Mouse (Mus musculus) left cerebral cortex, adult 11 months (tissue): ENCODE data around the gene Anapc15.
"Not testable (repeated sequence)": the region's sequence is repeated elsewhere in the genome, so short reads cannot be mapped to it uniquely, and the experiment has no call there.

Experiments
- DNase-seq: peaks from one replicate; pipeline ENCODE4 v3.0.0; 2022; ENCODE audit warnings: low spot score

Gene Anapc15

DNA sequence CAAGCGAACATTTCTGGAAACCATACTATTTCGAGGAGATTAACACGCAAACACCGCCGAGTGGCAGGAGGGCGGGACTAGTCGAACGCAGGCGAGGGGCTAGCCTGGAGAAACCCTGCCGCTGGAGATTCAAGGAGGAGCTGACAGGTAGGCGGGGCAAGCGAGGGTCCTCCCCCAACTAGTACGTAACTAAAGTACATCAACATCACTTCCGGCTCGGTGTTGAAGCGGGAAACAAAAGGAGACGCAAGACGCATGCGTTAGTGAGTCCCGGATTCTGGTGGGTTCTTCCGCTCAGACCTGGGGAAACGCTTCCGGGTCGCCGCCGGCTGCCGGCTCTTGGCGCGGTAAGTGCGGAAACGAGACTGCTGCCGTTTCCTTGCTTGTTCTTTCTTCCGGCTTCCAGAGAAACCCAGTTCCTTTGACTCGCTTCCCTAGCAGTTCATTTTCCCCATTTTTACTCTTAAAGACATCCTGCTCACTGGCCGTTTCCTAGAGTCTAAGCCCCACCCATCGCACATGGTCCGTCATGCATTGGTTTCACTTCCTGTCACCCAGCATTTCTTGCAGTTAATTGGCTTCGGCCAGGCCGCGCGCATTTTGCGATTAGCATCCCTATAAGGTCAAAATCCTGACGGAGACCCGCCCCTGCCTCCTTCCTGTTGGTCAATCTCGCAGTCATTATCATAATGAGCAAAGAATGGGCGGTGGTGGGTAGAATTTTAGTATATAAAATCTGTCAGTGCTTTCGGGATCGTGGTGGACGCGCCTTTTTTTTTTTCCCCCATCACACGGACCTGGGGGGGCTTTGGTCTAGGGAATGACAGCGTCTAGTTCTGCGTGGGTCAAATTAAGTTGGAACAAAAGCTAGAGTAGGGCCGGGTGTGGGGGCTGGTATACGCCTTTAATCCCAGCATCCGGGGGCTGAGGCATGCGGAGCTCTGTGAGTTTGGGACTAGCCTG lies 32.9 kb downstream of the Anapc15 start:
- DNase-seq, result peak; percentile 98

DNA sequence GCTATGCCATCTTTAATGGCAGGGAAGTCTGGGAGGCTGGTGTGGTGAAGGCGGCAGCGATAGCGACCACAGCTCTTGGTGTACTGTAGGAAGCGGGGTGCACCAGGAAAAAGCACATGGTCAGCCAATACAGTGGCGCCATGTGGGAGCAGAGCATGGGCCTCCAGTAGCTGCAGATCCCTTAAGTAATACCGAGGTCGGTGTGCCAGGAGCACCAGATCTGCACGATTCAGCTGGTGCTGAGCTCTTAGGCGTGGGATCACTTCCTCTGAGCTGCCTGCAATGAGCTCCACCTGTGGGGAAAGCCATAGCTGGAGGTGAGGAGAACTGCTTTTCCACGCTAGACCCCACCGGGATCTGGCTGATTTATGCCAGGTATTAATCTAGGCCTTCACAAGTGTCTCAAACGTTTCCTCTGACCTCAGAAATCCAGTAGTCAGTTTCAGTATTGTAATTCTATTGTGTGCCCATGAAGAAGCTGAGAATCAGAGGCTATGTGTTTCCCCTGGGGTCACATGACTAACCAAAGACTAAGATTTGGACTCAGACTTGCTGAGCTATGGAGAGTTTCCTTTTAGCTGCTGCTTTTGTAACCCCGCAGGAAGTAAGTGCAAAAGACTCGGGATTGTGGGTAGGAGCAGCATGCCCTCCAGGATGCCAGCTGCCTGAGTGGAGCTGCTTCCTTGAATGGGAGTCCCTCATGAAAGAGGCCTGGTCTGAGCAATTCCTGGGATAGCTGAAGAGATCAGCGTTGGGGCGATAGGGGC lies 37.0 kb downstream of the Anapc15 start:
- no peak for DNase-seq

DNA sequence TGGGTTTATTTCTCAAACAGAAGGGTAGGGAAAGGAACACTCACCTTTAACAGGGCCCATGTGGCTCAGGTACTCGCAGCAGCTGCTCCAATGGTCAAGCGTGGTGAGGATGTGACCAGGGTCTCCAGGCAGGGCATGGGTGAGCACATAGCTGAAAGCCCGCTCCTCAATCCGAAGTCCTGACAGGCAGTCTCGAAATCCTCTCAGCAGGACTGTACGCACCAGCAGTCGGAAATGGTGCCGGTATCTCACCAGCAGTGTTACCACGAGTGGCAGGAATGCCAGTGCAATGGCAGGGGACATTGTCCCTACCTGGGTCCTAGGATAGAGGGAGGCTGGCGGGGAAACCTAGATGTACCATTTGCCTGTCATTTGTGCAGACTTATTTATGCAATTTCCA lies 38.5 kb downstream of the Anapc15 start:
- no peak for DNase-seq

DNA sequence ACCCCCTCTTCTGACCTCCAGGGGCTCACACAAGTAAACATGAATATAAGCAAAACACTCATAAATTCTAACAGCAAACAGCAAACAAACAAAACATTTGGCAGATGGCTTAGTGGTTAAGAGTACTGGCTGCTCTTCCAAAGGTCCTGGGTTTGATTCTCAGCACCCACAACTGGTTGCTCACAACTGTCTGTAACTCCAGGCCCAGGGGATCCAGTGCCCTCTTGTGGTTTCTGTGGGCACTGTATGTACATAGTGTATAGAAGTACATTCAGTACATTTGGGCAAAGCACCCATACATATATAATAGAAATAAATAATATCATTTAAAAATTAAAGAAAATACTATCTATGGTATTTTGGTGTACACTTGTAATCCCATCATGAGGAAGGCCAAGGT lies 39.3 kb downstream of the Anapc15 start:
- DNase-seq, result no peak

DNA sequence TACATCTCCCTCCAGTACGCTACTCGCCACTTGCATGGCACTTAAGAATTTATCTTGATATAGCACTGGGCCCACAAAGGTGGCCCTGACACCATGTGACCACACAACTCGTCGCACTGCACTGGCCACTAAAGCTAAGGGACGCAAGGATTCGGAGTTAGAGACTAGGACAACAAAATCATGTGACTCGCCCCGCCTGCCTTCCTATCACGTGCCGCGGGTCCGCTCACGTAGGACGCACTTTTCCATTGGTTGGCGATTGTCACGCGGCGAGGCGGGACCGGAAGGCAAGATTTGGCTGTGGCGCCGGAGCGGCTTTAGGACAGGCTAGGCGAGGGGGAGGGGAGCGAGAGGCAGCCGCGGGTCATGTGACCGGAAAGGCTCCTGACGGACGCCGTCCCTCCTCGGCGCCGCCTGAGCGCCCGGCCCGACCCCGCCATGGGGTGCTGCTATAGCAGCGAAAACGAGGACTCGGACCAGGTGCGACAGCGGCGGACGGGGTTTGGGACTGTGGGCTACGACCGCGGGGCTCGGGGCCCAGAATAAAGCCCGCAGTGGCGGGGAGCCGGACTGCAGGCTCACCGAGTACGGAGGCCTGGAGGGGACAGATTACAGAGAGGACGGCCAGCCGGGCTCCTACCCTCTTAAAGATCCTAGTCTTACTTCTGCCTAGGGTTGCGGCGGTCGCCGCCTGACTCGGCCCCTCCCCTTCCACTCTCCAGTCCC lies 42.2 kb downstream of the Anapc15 start, which contains the start of gene Lamtor1:
Gene Lamtor1, plus strand, starts transcription at position 344 of the 726 bp plus-strand sequence.
- DNase-seq, result peak; percentile 99

DNA sequence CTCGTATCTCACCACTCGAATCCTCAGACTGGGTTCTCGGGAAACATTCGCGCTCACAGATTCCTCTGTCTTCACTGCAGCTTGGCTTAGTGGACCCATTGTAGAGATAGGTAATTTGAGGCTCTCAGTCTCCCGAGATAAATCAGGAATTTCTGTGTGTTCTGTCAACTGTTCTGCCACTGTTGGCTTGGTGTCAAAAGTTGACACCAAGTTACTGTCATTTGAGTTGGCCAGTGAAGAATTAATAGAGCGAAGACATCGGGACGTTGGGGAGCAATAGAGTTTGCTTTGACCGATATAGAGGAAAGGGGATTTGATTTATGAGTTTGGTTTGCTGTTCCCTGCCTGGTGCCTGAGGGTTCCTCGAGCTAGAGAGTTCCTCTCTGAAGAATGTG lies 42.8 kb downstream of the Anapc15 start, which contains the start of gene Tomt:
Gene Tomt, minus strand, starts transcription at position 73 of the 395 bp plus-strand sequence.
- no peak for DNase-seq

DNA sequence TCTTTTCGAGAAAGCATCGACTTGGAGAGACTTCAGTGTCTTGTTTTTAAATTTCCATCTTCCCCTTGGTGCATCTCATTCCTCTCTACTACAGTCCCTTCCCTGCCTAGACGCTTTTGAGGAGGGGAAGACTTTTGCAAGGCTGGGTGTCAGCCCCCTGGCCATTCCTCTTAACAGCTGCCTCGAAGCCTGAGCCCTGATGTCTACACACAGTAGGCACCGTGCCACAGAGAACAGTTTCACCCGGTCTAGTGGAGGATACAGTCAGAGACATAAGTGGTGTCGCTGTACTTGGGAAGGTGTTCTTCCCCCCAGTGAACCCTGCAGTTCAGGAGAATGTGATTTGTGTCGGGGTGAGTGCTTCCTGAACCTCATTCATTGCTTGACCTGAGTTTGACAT lies 43.2 kb downstream of the Anapc15 start:
- no peak for DNase-seq

DNA sequence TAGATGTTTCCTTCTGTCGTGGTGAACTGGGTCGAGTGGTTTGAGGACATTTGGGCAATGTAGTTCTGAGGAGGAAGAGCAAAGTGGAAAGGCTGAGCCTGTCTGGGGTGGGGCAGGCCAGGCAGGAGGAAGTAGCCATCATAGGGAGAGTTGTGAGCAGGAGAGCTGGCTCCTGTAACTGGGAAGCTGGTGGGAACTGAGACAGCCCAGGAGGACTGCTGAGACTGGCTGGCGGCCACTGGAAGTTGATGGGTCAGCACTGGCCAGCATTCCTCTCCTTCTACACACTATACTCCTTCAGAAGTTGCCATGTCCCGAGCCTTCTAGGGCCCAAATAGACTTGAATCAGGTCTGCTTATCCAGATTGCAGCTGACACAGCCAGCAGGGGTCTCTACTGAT lies 44.9 kb downstream of the Anapc15 start:
- DNase-seq, result no peak

DNA sequence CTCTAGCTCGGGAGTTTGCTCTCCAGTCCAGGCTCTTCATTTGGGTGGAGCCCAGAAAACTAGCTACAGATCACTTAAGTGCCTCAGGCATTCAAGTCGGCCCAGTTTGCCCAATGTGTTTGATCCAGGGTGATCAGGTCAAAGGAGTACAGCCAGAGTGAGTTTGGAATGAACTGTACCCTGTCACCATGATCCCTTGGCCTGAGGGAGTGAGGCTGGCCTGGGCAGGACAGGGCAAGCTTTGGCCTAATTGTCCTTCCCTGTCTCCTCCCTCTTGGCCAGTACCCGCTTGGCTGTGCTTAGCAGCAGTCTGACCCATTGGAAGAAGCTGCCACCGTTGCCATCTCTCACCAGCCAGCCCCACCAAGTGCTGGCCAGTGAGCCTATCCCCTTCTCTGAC lies 46.6 kb downstream of the Anapc15 start:
- no peak for DNase-seq

DNA sequence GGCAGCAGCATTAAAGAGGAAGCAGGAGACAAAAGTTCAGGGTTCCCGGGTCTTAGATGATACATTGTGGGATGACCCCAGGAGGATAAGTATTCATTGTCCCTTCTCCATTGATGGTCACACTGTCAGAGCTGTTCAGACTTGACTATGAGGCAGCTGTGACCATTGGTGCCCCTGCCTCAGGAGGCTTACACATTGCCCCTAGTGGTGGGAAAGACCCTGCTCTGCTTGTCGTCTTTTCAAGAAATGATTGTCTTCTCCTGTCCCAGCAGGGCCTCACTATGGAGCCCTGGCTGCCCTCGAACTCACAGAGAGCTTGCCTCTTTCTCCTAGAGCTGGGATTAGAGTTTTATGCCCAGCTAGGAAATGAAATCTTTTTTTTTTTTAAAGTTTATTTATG lies 48.5 kb downstream of the Anapc15 start:
- no peak for DNase-seq

DNA sequence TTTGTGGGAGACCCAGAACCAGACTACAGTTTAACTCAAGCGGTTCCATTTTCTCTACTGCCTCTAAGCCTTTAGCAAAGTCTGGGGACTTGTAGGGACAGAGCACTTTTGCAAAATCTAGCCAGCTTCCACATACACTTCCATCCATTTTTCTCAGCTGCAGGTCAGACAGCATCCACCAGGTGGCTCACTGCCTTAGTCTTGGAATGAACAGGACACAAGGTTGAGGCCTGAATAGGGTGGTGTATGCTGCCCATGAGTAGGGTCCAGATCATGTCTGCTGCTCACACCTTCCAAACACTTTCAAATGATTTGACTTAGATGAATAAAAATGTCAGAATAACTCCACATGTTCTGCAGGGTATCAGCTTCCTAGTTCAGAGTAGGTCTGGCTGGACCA lies 54.6 kb downstream of the Anapc15 start:
- no peak for DNase-seq

DNA sequence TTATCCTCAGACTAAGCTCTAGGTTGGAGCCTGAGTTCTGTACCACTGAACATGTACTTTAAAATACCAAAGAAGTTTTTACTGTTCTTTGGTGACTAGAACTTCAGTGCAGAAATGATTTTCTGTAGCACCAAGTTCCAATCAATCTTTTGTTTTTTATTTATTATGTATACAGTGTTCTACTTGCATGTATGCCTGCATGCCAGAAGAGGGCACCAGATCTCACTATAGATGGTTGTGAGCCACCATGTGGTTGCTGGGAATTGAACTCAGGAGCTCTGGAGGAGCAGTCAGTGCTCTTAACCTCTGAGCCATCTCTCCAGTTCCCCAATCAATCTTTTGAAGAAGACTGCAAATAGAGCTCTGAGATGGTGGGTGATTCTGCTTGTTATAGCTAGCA lies 62.4 kb downstream of the Anapc15 start:
- DNase-seq, result not testable (repeated sequence)

DNA sequence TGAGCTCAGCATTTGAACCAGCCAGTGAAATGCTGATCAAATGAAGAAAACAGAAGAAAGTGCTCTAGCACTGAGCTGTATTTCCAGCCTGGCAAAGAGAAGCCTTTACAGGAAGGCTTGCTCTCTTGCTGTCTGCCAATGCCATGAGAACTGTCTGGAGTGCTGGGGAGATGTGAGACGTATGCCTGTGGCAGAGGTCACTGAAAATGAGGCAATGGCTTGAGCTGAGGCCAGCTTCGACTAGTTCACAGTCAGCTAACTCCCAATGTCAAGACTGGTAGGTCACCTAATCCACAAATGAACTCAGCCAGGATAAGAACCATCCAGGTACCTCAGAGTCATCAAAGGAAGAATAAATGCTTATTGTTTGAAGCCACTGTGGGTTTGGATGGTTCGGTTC lies 64.6 kb downstream of the Anapc15 start:
- no peak for DNase-seq

DNA sequence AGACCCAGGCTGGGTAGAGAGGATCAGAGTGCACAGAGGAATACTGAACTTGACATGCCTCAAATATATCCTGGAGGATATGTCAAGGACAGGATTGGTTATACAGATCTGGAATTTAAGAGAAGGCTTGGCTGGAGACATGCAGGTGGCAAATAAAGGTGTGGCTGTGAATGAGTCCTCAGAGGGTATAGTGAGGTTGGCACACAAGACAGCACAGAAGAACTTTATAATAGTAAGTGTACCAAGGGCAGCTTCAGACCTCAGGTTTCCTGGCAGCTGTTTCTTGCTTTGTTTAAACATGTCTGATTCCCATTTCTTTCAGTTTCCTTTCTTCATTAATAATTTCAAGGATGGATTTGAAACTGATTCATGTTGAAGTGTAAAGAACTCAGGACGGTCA lies 69.0 kb downstream of the Anapc15 start:
- DNase-seq, result no peak

DNA sequence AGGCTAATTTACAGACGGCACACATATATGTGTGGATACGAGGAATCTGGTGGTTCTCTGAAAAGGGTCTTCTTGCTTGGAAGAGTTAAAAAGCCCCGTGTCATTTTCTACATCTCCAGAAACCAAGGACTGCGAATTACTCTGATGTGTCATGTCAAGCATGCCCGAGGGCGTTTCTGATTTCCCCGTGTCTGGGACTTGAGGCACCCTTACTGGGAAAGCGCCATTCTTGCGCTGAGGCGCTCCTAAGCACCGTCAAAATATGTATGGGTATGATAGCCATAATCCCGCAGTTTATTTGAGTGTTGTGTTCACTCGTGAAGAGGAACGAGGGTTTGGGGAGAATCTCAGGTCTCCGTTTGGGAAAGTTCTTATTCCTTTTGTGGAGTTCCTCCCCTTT lies 69.8 kb downstream of the Anapc15 start:
- DNase-seq, result no peak

DNA sequence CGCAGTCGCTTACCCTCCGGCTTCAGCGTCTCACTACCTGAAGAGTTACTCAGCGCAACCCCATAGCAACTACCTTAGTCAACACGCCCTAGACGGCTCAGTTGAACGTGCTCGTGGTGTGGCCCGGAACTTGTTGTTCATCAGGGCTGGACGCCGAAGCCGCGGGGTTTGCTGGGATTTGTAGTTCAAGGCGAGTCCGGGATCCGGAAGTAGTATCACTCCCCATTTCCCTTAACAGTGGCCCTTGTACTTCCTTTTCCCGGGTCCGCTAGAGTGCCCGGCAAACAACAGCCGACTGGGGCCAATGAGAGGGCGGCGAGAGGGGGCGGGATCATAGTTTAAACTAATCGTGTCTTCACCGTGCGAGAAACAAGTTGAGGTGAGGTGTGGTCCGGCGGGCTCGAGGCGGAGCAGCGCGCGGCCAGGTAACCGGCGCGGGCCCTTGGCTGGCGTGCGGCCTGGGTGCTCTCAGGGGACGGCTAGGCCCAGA lies 70.3 kb downstream of the Anapc15 start, which contains the start of the genes Lrrc51 and Numa1:
Gene Lrrc51, minus strand, starts transcription at position 145 of the 490 bp plus-strand sequence.
Gene Numa1, plus strand, starts transcription at position 361 of the 490 bp plus-strand sequence.
- DNase-seq, result peak; percentile 95

DNA sequence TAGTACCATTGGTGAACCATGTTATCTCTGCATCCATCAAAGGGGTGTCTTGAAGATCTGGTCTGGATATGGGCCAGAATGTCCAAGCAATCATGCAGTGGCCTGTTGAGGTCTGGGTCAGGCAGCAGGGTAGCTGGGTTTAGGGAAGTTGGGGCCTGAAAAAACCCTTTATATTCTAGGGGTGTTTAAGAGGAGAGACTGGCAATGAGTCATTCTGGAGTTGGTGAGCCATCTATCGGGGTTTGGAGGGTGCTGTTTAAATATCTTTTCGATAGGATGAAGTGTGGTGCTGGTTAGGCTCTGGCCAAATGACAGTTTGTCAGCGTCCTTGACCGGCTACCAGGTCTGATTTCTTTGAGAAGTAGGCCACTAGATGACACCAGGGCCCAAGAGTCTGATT lies 72.4 kb downstream of the Anapc15 start:
- no peak for DNase-seq

DNA sequence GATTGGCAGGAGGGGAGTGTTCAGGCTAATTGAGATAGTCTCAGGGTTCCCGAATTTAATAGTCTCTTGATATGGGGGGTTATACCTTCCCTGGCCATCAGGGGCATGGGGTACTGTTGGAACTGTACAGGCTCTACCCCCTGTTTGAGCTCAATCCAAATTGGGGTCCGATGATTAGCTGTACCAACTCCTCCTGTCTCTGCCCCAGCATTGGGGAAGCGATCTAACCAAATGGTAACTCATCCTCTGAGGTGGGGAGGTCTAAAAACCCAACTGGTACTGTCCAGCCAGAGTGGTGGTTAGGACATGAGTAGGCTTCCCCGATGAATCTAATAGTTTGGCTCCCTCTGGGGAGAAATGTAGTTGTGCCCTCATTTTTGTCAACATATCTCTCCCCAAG lies 73.5 kb downstream of the Anapc15 start:
- no peak for DNase-seq

DNA sequence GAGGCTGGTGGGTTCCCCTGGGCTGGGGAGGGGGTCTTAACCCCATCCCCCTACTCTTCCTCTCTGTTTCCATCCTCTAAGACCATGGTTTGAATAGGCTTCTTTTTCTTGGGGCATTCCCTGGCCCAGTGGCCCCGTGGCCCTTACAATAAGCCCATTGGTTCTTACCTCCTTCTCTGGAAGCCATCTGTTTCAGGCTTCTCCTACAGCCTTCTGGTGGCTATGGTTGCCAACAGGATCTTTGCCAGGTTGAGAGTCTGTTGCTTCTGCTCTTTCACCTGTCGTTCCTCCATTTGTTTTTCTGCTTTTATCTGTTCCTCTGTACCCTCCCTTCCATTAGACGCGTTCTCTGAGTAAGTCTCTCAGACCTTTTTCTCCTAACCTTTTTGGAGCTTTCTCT lies 74.1 kb downstream of the Anapc15 start:
- DNase-seq, result no peak

DNA sequence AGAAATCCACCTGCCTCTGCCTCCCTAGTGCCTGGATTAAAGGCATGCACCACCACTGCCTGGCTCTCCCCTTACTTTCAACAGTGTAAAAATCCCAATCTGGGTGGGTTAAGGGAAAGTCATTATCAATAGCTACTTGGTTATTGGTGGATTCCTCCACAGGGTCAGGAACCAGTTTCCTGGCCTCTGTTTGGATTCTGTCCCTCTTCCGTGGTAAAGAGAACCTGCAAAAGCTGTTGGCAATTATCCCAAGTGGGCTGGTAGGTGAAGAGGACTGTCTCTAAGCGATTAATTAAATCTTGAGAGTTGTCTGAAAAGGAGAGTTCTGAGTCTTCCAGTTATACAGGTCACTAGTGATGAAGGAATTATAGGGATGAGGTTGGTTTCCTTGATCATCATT lies 74.8 kb downstream of the Anapc15 start:
- DNase-seq, result no peak

DNA sequence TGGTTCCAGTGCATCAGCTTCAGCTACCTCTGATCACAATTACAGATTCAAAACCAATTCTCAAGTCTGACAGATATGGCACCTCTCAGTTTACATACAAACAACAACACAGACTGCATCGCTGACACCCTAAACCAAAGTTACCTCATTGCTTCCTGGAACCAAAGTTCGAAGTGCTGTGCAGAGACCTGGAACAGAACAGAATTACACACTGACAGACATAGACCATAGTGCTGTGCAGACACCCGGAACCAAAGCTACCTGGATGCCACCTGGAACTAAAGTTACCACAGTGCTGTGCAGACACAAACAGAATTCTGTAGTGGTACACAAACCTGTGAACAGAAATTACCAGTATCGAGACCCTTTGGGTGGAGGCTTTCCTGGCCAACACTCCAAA lies 76.2 kb downstream of the Anapc15 start:
- no peak for DNase-seq

DNA sequence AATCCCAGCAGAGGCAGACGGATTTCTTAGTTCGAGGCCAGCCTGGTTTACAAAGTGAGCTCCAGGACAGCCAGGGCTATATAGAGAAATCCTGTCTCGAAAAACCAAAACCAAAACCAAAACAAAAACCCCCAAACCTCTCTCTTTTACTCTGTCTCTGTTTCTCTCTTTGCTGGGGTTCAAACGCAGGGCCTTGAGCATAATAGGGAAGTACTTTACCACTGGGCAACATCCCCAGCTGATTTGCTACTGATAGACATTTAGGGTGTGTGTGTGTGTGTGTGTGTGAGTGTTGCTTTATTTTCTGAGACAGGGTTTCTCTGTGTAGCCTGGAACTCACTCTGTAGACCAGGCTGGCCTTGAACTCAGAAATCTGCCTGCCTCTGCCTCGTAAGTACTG lies 85.5 kb downstream of the Anapc15 start:
- not testable (repeated sequence) for DNase-seq
